Mouse (Mus musculus) MEL (cell line): ENCODE results near the gene Grip2. TPM values are rescaled to one million over a fixed set of nuclear protein-coding genes. Genes with fewer than 3 reads are reported as not detected.

Source experiments
- DNase-seq: peaks from one replicate; pipeline ENCODE4 v3.0.0; 2011; ENCODE audit warnings: low read depth, low spot score
- H3K27ac ChIP-seq: 2 replicates; pipeline ENCODE4 v1.5.1; 2012; ENCODE audit warnings: low read depth, mild to moderate bottlenecking, control low read depth, low read length, moderate library complexity; ENCODE audit not compliant: control insufficient read depth
- H3K27me3 ChIP-seq, 2 experiments: fragments of 150-350 bp in 1 of 2; sonication (generic) in 1 of 2; 2 replicates each; pipeline ENCODE4 v1.6.1; 2012; ENCODE audit warnings: low read length in 2 of 2, mild to moderate bottlenecking in 2 of 2, improper control_type of control experiment in 1 of 2, moderate library complexity in 1 of 2; ENCODE audit not compliant: insufficient read depth in 2 of 2, control insufficient read depth in 1 of 2
- H3K36me3 ChIP-seq, 2 experiments: 2 replicates each; pipeline ENCODE4 v1.6.1; 2012 to 2014; ENCODE audit warnings: low read length in 2 of 2, improper control_type of control experiment in 1 of 2, inconsistent platforms in 1 of 2, mild to moderate bottlenecking in 1 of 2; ENCODE audit not compliant: insufficient read depth in 2 of 2, control insufficient read depth in 1 of 2
- H3K4me1 ChIP-seq, 2 experiments: fragments of 150-350 bp in 1 of 2; sonication (generic) in 1 of 2; 2 replicates each; pipeline ENCODE4 v1.6.1; 2012; ENCODE audit warnings: low read length in 2 of 2, improper control_type of control experiment in 1 of 2, mild to moderate bottlenecking in 1 of 2; ENCODE audit not compliant: insufficient read depth in 2 of 2, control insufficient read depth in 1 of 2
- H3K4me3 ChIP-seq, 2 experiments: fragments of 150-350 bp in 1 of 2; sonication (generic) in 1 of 2; 2 replicates each; pipeline ENCODE4 v1.5.1; 2012; ENCODE audit warnings: low read depth in 2 of 2, low read length in 2 of 2, mild to moderate bottlenecking in 2 of 2, moderate library complexity in 2 of 2, control low read depth in 1 of 2, improper control_type of control experiment in 1 of 2; ENCODE audit not compliant: control insufficient read depth in 1 of 2, insufficient read depth in 1 of 2
- H3K79me2 ChIP-seq: 2 replicates; pipeline ENCODE4 v1.6.1; 2012; ENCODE audit warnings: mild to moderate bottlenecking, low read length, moderate library complexity; ENCODE audit not compliant: control insufficient read depth, poor library complexity, insufficient read depth
- H3K9ac ChIP-seq: 2 replicates; pipeline ENCODE4 v1.6.1; 2012; ENCODE audit warnings: low read depth, mild to moderate bottlenecking, control low read depth, low read length, moderate library complexity; ENCODE audit not compliant: control insufficient read depth, poor library complexity, severe bottlenecking
- H3K9me3 ChIP-seq: fragments of 150-350 bp; sonication (generic); replicated peaks from 2 replicates; pipeline ENCODE4 v1.6.1; 2012; ENCODE audit warnings: mild to moderate bottlenecking, low read length, improper control_type of control experiment, moderate library complexity; ENCODE audit not compliant: insufficient read depth
- BHLHE40 ChIP-seq: IDR thresholded peaks from 2 replicates; pipeline ENCODE4 v1.6.1; 2012; ENCODE audit warnings: low read depth, mild to moderate bottlenecking, inconsistent platforms, low read length, improper control_type of control experiment, borderline replicate concordance
- CHD2 ChIP-seq: IDR thresholded peaks from 2 replicates; pipeline ENCODE4 v1.6.1; 2011; ENCODE audit warnings: low read length, improper control_type of control experiment
- CTCF ChIP-seq, 3 experiments: IDR thresholded peaks in 2 of 3; conservative IDR thresholded peaks in 1 of 3; 2 replicates each; pipeline ENCODE4 v1.5.1; 2011 to 2012; ENCODE audit warnings: low read length in 3 of 3, low read depth in 2 of 3, mild to moderate bottlenecking in 2 of 3, improper control_type of control experiment in 1 of 3, inconsistent platforms in 1 of 3, mixed read lengths in 1 of 3, moderate library complexity in 1 of 3; ENCODE audit not compliant: control insufficient read depth in 1 of 3, insufficient read depth in 1 of 3, poor library complexity in 1 of 3, severe bottlenecking in 1 of 3
- E2F4 ChIP-seq: IDR thresholded peaks from 2 replicates; pipeline ENCODE4 v1.6.1; 2011; ENCODE audit warnings: low read depth, low read length, improper control_type of control experiment, borderline replicate concordance
- ELF1 ChIP-seq: IDR thresholded peaks from 2 replicates; pipeline ENCODE4 v1.6.1; 2014; ENCODE audit warnings: low read depth, mild to moderate bottlenecking, inconsistent platforms, low read length, improper control_type of control experiment, moderate library complexity
- KAT2A ChIP-seq: conservative IDR thresholded peaks from 2 replicates; pipeline ENCODE4 v1.6.1; 2012; ENCODE audit warnings: low read depth, low read length, improper control_type of control experiment, inconsistent platforms
- MAZ ChIP-seq: IDR thresholded peaks from 2 replicates; pipeline ENCODE4 v1.6.1; 2012; ENCODE audit warnings: low read depth, mild to moderate bottlenecking, inconsistent platforms, low read length, improper control_type of control experiment
- MEF2A ChIP-seq: IDR thresholded peaks from 2 replicates; pipeline ENCODE4 v1.6.1; 2014; ENCODE audit warnings: low read depth, mild to moderate bottlenecking, inconsistent platforms, low read length, improper control_type of control experiment; ENCODE audit not compliant: poor library complexity, insufficient replicate concordance, severe bottlenecking; ENCODE audit errors: extremely low read depth
- MXI1 ChIP-seq: IDR thresholded peaks from 2 replicates; pipeline ENCODE4 v1.6.1; 2011; ENCODE audit warnings: mild to moderate bottlenecking, low read depth, low read length, improper control_type of control experiment
- MYC ChIP-seq: IDR thresholded peaks from 2 replicates; pipeline ENCODE4 v1.6.1; 2011; ENCODE audit warnings: low read depth, mild to moderate bottlenecking, low read length, improper control_type of control experiment, moderate library complexity
- NRF1 ChIP-seq: IDR thresholded peaks from 2 replicates; pipeline ENCODE4 v1.6.1; 2014; ENCODE audit warnings: low read depth, mild to moderate bottlenecking, inconsistent platforms, low read length, improper control_type of control experiment, moderate library complexity; ENCODE audit not compliant: poor library complexity, insufficient read depth, severe bottlenecking
- POLR2A ChIP-seq, 2 experiments: IDR thresholded peaks; 2 replicates each; pipeline ENCODE4 v1.6.1; 2011 to 2012; ENCODE audit warnings: low read length in 2 of 2, mild to moderate bottlenecking in 2 of 2, control low read depth in 1 of 2, improper control_type of control experiment in 1 of 2, low read depth in 1 of 2, moderate library complexity in 1 of 2; ENCODE audit not compliant: control insufficient read depth in 1 of 2, insufficient read depth in 1 of 2, poor library complexity in 1 of 2
- POLR2AphosphoS5 ChIP-seq: IDR thresholded peaks from 2 replicates; pipeline ENCODE4 v1.6.1; 2012; ENCODE audit warnings: low read depth, borderline replicate concordance, mild to moderate bottlenecking, inconsistent platforms, low read length, moderate library complexity, mixed read lengths
- RCOR1 ChIP-seq: IDR thresholded peaks from 2 replicates; pipeline ENCODE4 v1.6.1; 2012; ENCODE audit warnings: low read depth, mild to moderate bottlenecking, inconsistent platforms, low read length, improper control_type of control experiment
- SIN3A ChIP-seq: IDR thresholded peaks from 2 replicates; pipeline ENCODE4 v1.6.1; 2012; ENCODE audit warnings: low read length, improper control_type of control experiment, inconsistent platforms
- SMC3 ChIP-seq: IDR thresholded peaks from 2 replicates; pipeline ENCODE4 v1.6.1; 2011; ENCODE audit warnings: low read depth, low read length, improper control_type of control experiment
- TCF12 ChIP-seq: IDR thresholded peaks from 2 replicates; pipeline ENCODE4 v1.6.1; 2014; ENCODE audit warnings: low read depth, mild to moderate bottlenecking, inconsistent platforms, low read length, improper control_type of control experiment, moderate library complexity
- UBTF ChIP-seq: IDR thresholded peaks from 2 replicates; pipeline ENCODE4 v1.6.1; 2012; ENCODE audit warnings: low read depth, mild to moderate bottlenecking, inconsistent platforms, low read length, improper control_type of control experiment, moderate library complexity, borderline replicate concordance; ENCODE audit not compliant: insufficient read depth
- ZKSCAN1 ChIP-seq: IDR thresholded peaks from 2 replicates; pipeline ENCODE4 v1.6.1; 2012; ENCODE audit warnings: low read depth, mild to moderate bottlenecking, inconsistent platforms, low read length, improper control_type of control experiment, moderate library complexity
- ZMIZ1 ChIP-seq: IDR thresholded peaks from 2 replicates; pipeline ENCODE4 v1.6.1; 2012; ENCODE audit warnings: low read depth, mild to moderate bottlenecking, inconsistent platforms, low read length, improper control_type of control experiment, moderate library complexity
- ZNF384 ChIP-seq: IDR thresholded peaks from 2 replicates; pipeline ENCODE4 v1.6.1; 2012; ENCODE audit warnings: low read depth, mild to moderate bottlenecking, inconsistent platforms, low read length, improper control_type of control experiment
- polyA plus RNA-seq, 2 experiments: library from polyadenylated mRNA; stranded (reverse) in 1 of 2; unstranded in 1 of 2; fragments of >175 nt in 1 of 2; fragments of >200 nt in 1 of 2; gene quantifications; 2 replicates each; pipeline versions ENCODE4 v1.2.1 to v1.2.4; 2012; ENCODE audit warnings: low replicate concordance in 2 of 2, low read depth in 1 of 2; ENCODE audit not compliant: insufficient read length in 2 of 2, insufficient read depth in 1 of 2, missing spikeins in 1 of 2
- total RNA-seq: library from RNA; depleted of rRNA; stranded (reverse); fragments of 300-350 nt; gene quantifications from 2 replicates; pipeline ENCODE4 v1.2.3, GENCODE M21; 2012

Grip2 gene
- total and polyA plus RNA-seq, 3 experiments = not detected

DNA sequence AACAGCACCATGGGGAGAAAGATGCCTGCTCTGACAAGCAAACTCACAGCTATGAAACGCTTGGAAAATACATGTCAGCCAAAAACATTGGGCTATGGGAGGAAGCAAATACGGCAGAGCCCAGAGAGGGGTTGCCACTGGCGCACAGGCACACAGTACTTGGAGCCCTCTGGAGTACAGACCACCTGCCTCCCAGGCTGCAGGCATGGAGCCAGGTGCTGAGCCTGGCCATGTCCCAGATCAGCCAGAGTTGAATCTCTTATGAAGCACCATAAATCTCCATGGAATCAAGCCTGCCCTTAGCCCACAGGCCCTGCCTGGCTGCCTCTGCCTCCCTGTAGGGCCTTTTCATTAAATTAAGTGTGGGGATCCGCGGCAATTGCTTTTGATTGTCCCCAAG, 876 bp upstream of the Grip2 start:
- Histone ChIP-seq H3K4me3 (no peak overlapping the region), H3K9ac (no peak overlapping the region), H3K4me1 (no peaks in the 10 kb centered on the region), H3K36me3 (no peaks in the 10 kb centered on the region), H3K27ac (no peak overlapping the region), H3K27me3 (peaks cover 0 to 4% of the 10 kb centered on the region in 2 experiments; a peak in 2 of 4 replicates), H3K9me3 (no peaks in the 10 kb centered on the region), H3K79me2 (no peaks in the 10 kb centered on the region)
- TF ChIP-seq ZNF384 = no peak
- no peak for TF ChIP-seq TCF12
- TF ChIP-seq KAT2A = no peak
- TF ChIP-seq UBTF = no peak
- TF ChIP-seq SMC3 = no peak
- TF ChIP-seq NRF1 = no peak
- TF ChIP-seq MEF2A = no peak
- TF ChIP-seq ZKSCAN1 = no peak
- no peak for TF ChIP-seq POLR2A (IDR thresholded peaks at IDR 0.05; ENCODE audit: control insufficient read depth in 1 of 2, insufficient read depth in 1 of 2, low read depth in 1 of 2, low read length in 2 of 2, poor library complexity in 1 of 2)
- no peak for TF ChIP-seq ZMIZ1
- no peak for TF ChIP-seq SIN3A
- TF ChIP-seq MXI1 = no peak
- no peak for TF ChIP-seq CTCF (IDR thresholded peaks at IDR 0.05 in 2 of 3, conservative IDR thresholded peaks at IDR 0.05 in 1 of 3; ENCODE audit: control insufficient read depth in 1 of 3, insufficient read depth in 1 of 3, low read depth in 2 of 3, low read length in 3 of 3, poor library complexity in 1 of 3, severe bottlenecking in 1 of 3)
- TF ChIP-seq CHD2 = no peak
- no peak for TF ChIP-seq MAZ
- no peak for TF ChIP-seq ELF1
- DNase-seq = no peak

DNA sequence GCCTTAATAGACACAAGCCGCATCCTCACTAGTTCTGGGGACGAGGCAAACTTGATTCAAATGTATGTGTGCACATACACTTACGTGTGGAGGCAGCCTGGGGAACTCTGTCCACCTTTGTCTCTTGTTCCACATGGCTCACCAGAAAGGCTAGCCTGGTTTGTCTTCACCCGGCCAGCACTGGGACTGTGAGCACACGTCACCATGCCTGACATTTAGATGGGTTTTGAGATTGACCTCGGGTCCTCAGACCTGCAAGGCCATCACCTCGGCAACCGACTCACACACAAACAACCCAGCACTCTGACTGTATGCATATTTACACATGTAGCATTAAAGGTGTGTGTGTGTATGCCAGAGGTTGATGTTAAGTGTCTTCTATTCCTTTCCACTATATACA, 8.8 kb downstream of the Grip2 start:
- H3K27me3 ChIP-seq = peaks cover 0 to 5% of the 10 kb centered on the region in 2 experiments; a peak in 3 of 4 replicates
- no peaks in the 10 kb centered on the region for H3K36me3 ChIP-seq
- no peak for DNase-seq
- H3K9me3 ChIP-seq = no peaks in the 10 kb centered on the region
- TF ChIP-seq RCOR1 (no peak), SMC3 (no peak), POLR2AphosphoS5 (no peak), E2F4 (no peak), BHLHE40 (no peak), MYC (no peak), SIN3A (no peak), KAT2A (no peak)
- TF ChIP-seq, all 39 proteins: peak for 0
- no peaks in the 10 kb centered on the region for H3K79me2 ChIP-seq
- H3K9ac ChIP-seq = no peak overlapping the region
- H3K4me1 ChIP-seq = no peaks in the 10 kb centered on the region
- H3K27ac ChIP-seq = no peak overlapping the region
- H3K4me3 ChIP-seq = no peak overlapping the region
